Mouse (Mus musculus) left cerebral cortex, adult 18-20 months (tissue): ENCODE data around the gene Dhrs1. TPM values are rescaled to one million over a fixed set of nuclear protein-coding genes. Genes with fewer than 3 reads are reported as not detected.

Source experiments
- DNase-seq, 2 experiments: peaks; one replicate each; pipeline ENCODE4 v3.0.0; 2021 to 2022; ENCODE audit warnings: low spot score in 2 of 2, mixed read lengths in 1 of 2
- total RNA-seq, 2 experiments: library from RNA; stranded (reverse); gene quantifications; 2 replicates each; pipeline ENCODE4 v1.2.3; 2021

The Dhrs1 gene
- total RNA-seq, 2 experiments from 2014 or later: 86.9 to 88.7 TPM

GRCm38 (mm10) chr14:55722438-55722945 is 23.0 kb downstream of the Dhrs1 start:
- DNase-seq: no peak

GRCm38 (mm10) chr14:55721700-55722437 is 23.6 kb downstream of the Dhrs1 start, which contains the start of gene Rabggta:
Gene Rabggta (minus strand): TSS chr14:55722263.
- peak; percentile 92 to 94 for DNase-seq

DNA sequence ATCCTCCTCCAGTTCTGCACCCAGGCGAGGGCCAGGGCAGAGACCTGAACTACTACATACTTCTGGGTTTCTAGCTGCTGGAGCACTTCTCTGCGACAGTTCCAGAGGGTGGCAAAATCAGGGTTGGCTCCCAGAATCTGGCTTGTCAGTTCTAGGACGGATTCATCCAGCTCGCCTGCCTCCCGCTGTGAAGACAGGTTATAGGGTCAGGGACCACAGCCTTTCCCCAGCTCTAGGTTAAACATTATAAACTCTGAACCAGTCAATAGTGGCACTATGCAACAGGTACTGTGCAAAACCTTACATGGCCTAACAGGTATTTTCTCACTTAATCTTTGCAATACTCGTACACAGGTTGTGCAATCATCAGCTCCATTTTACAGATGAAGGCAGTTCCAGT is 24.4 kb downstream of the Dhrs1 start:
- DNase-seq: no peak

GRCm38 (mm10) chr14:55720666-55721065 is 24.8 kb downstream of the Dhrs1 start:
- DNase-seq: no peak

DNA sequence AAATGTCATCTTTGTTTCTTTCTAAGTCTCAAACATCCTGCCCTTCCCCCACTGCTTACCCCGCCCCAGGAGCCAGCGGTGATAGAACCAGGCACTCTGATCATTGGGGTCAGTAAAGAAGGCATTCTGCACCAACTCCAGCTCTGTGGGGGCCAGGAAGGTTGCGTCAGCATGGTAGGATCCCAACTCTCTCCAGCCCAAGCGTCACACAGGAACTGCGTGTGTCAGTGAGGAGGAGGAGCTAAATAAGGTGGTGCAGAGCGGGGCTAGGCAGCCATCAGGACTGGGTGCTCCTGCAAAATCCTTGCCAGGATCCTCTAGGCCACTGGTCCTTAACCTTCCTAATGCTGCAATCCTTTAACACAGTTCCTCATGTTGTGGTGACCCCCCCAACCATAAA is 25.8 kb downstream of the Dhrs1 start:
- DNase-seq: peak in 1 of 2 experiments; percentile 9

DNA sequence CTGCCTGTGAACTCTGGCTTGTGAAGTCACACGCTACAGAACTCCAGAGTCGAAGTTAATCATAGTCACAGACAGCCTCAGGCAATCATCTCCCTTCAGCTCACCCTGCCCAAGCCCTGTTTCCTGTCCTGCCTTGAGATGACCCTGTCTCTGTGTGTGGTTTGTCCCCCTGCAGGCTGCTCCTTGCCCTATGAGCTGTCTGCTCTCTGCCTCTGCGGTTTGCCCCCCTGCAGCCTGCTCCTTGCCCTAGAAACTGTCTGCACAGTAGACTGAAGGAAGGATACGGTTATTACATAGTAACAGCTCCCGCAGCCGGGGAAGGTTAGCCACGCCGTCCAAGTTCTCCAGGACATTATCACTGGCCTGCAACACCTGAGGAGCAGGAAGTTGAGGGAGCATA is 28.6 kb downstream of the Dhrs1 start:
- DNase-seq: no peak

DNA sequence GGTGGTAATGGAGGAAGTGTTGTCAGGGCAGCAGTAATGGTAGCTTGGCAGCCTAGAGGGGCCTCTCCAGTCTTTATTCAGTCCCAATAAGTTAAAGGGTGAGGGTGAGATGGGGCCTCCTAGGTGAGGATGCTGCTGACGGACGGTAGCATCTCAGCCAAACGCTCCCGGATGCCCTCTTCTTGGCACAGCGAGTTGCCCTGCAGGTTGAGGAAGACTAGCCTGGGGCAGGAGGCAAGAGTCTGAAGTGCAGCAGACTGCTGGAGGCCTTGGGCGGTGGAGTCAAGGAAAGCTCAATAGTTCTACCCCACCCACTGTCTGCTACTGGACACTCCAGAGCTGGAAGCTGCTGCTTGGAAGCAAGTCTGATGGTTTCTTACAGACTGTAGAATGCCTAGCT is 29.2 kb downstream of the Dhrs1 start:
- DNase-seq: no peak

- no peak for DNase-seq
Measured at GRCm38 (mm10) chr14:55714893-55715292, 30.6 kb downstream of the Dhrs1 start.

DNA sequence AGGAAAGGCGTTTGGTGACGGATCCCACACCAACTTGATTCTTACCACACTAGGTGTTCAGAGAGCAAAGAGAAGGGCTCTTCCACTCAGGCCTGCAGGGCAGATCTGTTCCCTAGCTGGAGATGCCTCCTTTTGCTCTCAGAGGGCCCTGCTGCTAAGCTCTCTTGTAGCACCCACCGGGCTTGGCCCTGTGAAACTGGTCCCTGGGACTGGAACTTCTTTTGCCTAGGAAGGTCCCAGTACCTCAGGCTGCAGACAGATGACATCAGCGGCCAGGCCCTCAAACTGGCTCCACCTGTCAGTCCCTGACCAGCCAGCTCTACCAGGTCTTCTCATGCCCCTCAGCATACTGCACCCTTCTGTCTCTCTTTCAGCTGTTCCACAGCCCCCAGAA is 31.8 kb downstream of the Dhrs1 start, which contains the start of gene Tgm1:
Gene Tgm1, minus strand, starts transcription at position 198 of the 394 bp plus-strand sequence.
- no peak for DNase-seq

GRCm38 (mm10) chr14:55713007-55713728 is 32.3 kb downstream of the Dhrs1 start:
- no peak for DNase-seq

DNA sequence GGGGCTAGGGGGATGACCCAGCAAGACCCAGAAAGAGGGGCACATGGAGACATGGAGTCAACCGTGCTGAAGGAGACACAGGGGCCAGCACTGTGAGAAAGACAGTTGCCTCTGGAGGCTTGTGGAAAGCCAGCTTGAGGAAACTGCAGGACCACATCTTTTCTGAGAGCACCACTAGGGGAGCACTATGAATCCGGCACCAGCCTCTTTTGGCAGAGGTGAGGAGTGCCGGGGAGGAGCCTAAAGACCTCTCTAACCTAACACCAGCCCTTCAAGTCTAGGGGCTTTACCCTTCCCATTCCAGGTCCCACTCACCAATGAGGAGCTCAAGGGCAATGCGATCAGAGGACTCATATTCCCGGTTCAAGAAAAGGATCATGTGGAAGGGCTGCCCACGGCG is 33.7 kb downstream of the Dhrs1 start:
- DNase-seq: no peak

- DNase-seq: no peak
Measured at GRCm38 (mm10) chr14:55709509-55709908, 36.0 kb downstream of the Dhrs1 start.

DNA sequence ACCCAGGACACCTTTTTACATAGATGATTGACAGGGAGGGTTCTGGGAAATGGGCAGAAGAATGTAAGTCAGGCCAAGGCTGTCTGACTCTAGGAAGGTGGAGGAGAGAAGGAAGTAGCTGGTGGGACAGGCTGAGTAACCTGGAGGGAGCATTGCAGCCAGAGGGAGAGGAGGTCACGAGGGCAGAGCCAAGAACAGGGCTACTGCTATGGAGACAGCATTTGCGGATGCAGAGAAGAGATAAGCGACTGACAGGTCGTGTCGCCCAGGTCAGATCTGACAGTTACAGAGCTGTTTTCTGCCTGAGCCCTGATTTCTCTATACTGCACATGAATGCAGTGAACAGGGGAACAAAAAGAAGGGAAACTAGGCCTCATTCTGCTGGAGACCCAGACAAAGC is 38.1 kb downstream of the Dhrs1 start:
- DNase-seq: no peak

GRCm38 (mm10) chr14:55706051-55706600 is 39.4 kb downstream of the Dhrs1 start:
- no peak for DNase-seq

- no peak for DNase-seq
Measured at GRCm38 (mm10) chr14:55702761-55703160, 42.7 kb downstream of the Dhrs1 start.

GRCm38 (mm10) chr14:55701131-55701530 is 44.4 kb downstream of the Dhrs1 start:
- no peak for DNase-seq

- DNase-seq: no peak
Measured at GRCm38 (mm10) chr14:55697226-55697625, 48.3 kb downstream of the Dhrs1 start.

DNA sequence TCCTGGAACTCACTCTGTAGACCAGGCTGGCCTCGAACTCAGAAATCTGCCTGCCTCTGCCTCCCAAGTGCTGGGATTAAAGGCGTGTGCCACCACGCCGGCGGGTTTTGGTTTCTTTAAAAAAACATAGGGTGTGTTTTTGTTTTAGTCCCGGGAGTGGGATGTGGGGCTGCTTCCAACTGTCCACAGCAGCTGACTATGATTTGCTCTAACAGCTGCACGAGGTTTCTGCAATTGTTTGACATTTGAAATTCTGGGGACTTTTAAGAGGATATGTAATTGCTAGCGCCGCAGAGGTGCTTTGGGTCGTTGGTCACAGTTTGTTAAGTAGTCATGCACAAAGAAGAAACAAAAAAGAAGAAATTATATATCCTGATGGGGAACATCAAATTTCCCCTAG is 56.1 kb downstream of the Dhrs1 start:
- DNase-seq: no peak
